Mouse (Mus musculus): ENCODE data around the gene Dennd2c.
A peak's percentile ranks its signal among the peaks of the same experiment; 100 is the strongest.
"Not testable (repeated sequence)": the region's sequence is repeated elsewhere in the genome, so short reads cannot be mapped to it uniquely, and the experiment has no call there.

The Dennd2c gene

DNA sequence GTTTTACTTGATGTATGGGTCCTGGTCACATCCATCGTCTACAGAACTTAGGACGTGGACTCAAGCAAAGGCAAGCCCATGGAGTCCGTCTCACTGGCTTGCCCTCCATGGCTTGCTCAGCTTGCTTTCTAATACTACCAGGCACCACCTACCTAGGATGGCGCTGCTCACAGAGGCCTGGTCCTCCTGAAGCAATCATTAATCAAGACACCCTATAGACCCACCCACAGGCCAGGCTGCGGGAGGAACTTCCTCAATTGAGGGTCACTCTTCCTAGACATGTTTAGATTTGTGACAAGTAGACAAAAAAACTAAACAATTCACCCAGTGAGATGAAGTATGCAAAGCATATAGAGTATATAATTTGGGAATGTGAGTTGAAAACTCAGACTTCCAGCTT, 9.8 kb downstream of the Dennd2c start:
- no peak for DNase-seq (ENCODE audit: low spot score in 2 of 2)

DNA sequence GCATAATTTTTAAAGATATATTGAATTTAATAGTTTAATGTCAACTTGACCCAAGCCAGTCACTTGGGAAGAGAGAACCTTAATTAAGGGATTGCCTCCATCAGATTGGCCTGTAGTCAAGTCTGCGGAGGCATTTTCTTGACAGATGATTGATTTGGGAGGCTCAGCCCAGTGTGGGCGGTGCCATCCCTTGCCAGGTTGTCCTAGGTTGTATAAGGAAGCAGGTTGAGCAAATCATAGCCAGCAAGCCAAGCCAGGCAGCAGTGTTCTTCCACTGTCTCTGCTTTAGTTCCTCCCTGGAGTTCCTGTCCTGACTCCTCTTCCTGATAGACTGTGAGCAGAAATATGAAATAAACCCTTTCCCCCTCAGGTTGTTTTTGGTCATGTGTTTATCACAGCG, 21.2 kb downstream of the Dennd2c start:
- no peak for DNase-seq (ENCODE audit: low spot score in 2 of 2)

DNA sequence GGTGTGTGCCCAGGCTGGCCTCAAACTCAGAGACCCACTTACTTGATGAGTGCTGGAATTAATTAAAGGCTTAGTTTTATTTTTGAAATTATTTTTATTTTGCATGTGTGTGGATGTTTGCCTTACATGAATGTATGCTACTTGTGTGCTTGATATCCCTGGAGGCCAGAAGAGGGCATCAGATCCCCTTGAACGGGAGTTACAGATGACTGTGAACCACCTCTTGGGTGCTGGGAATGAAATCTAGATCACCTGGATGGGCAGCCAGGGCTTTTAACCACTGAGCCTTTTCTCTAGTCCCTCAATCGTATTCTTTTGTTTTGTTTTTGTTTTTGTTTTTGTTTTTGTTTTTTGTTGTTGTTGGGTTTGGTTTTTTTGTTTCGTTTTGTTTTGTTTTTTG, 23.7 kb downstream of the Dennd2c start:
- no peak for DNase-seq (ENCODE audit: low spot score in 2 of 2)

DNA sequence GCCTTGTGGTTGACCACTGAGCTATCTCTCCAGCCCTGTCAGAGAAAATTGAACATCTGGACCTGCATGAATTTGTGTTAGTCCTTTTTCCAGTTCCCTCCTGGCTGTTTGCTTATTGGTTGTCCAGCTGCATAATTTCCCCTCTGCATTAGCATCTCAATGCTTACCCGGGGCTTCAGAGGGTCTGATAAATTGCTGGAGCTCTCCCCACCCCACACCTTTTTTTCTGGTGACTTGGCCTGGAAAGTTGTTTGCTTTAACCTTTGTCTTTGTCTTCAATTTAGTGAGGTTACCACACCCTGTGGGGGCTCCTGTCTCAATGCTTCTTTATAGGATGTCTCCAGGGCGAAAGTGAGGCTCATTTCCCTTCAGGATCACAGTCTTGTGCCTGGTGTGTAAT, 24.8 kb downstream of the Dennd2c start:
- DNase-seq (ENCODE audit: low spot score in 2 of 2): no peak

DNA sequence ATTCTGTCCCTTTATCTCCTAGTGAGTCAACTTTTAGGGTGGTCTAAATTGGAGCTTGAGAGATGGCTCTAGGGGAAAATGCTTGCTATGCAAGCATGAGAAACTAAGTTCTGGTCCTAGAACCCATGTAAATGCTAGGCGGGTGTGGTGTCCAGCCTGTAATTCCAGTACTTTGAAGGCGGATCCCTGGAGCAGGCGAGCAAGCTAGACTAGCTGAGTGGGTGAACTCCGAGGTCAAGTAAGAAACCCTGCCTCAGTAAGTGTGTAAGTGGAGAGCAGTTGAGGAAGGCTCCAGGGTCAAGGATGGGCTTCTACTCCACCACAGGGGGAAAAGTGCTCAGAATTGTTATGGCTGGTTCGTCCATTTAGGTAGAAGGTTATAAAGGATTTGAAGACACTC, 25.3 kb downstream of the Dennd2c start:
- DNase-seq (ENCODE audit: low spot score in 2 of 2): no peak

DNA sequence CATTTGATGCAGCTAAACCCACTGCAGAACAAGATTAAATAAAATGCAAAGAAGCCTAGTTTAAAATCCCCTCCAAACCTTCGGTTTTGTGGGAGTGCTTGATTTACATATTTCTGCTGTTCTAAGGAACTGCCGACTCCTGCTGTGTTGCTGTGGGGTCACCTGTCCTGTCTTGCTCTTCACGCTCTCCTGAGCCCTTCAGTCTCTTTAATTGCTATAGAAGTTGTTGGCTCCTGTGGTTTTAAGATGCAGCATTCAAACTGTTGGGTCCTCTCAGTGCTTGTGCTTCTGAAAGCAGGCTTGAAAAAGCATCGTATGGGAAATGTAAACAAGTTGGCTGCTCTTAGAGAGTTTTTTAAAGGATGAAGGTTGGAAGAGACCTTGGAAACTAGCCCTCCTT, 25.8 kb downstream of the Dennd2c start:
- DNase-seq (ENCODE audit: low spot score in 2 of 2): no peak

DNA sequence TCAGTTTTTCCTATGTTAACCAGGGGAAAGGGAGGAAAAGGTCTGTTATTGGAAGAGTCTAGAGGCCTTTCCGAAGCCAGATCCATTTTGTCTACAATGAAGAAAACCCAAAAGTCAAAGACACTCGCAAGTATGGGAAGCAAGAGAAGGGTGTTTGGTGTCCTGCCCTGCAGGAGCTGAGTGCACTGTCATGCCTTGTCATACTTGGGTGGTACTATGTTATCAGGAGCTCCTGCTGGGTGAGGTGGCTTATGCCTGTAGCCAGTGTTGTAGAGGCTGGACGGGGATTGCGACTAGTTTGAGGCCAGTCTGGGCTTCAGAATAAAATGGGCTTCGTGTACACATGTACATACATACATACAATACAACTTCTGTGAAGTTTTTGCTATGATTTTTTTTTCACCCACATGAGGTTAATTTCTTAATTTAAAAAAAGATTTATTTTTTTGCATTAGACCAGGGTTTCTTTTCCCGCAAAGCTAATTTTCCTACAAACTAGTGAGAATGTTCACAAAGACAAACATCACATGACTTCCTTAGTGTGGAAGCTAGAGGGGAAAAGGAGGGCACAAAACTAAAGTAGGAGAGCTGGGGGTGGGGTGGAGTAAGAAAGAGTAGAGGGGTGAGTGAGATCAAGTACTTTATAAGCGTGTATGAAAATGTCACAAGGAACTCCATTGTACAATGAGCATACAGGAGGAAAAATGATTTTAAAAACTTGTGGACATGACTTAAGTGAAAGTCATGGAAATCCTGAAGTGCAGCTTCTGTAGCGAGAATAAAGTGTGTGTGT, 27.2 kb downstream of the Dennd2c start:
- no peak for DNase-seq (ENCODE audit: low spot score in 2 of 2)

DNA sequence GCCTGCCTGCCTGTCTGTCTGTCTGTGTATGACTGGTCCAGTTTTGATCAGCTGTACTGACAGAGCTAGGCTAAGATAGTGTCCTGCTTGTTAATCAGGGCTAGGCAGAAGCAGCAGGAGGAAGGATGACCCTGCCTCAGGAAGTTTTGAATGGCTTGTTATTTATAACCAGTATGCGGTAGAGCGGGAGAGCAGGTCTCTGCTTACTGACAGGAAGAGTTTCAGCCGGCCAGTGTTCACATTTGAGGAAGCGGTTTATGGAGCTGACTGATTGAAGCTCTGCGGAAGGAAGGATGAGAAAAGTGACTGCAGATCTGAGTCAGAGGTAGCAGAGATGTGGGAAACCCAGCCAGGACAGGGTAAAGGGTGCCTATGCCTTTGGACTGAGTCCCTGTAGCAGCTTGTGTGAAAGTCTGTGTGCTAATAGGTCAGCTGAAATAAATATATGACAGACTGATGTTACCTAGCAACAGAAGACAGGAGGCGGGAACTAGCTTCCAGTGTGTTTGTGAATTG, 27.9 kb downstream of the Dennd2c start:
- DNase-seq (ENCODE audit: low spot score in 2 of 2): no peak

DNA sequence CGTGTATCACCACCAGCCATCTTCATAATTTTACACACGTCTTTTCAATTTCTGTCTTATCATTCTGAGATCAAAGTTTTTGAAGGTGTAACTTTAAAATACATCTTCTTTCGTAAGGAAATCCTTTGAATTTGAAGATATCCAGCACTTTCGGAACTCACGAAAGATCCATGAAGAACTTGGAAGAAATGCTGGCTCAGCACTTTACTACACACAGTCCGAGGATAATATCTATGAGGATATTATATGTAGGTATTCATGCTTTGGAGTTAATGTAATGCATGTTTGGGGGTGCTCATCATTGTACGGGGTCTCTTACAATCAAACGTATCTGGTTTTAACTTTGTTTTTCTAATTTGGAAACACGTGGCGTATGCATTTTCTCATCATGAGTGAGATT, 30.7 kb downstream of the Dennd2c start:
- DNase-seq (ENCODE audit: low spot score in 2 of 2): no peak

DNA sequence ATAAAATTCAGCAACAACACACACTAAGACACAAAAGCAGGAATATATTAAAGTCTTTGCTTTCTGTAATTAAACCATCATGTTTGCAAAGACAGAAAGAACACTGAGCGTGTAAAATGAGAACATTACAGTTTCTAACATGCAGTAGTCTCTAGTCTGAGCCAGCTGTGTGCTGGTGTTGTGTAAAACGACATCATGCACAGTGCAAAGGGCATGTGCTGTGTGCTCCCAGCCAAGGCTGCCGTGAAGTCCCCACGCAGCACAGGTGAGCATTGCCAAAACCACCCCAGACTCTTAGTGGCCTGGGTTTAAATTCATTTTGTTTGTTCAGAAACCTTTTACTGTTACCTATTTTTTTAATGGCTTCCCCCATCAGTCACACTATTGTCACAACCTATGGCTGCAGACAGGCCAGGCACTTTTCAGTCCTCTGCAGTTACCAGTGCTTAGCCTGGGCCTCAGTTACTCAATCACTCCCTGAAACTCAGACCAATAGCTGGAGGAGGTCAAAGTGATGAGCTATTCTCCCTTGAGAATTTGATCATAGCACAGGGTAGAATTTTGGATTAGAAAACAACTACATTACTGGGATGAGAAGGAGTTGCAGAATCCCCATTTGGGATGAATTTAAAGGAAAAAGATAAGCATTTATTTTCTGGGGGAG, 34.1 kb downstream of the Dennd2c start:
- DNase-seq (ENCODE audit: low spot score in 2 of 2): no peak

DNA sequence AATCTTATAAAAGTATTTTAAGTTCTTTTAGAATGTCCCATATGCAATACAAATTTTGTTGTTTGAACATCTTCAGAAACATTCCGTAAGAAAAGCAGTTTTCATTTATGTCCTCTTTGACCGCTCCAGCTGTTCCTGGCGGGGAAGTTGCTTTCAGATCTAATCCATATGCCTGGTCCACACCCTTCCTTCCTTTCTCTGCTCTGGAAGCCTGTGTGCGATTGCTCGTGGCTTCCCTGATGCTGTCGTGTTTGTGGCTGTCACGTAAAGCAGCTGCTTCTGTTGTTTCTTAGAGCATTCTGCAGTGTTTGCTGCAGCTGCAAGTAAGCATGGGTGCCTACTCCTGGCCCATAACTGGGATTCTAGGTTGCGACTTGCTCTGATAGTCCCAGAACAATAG, 36.6 kb downstream of the Dennd2c start:
- DNase-seq (ENCODE audit: low spot score in 2 of 2): no peak

DNA sequence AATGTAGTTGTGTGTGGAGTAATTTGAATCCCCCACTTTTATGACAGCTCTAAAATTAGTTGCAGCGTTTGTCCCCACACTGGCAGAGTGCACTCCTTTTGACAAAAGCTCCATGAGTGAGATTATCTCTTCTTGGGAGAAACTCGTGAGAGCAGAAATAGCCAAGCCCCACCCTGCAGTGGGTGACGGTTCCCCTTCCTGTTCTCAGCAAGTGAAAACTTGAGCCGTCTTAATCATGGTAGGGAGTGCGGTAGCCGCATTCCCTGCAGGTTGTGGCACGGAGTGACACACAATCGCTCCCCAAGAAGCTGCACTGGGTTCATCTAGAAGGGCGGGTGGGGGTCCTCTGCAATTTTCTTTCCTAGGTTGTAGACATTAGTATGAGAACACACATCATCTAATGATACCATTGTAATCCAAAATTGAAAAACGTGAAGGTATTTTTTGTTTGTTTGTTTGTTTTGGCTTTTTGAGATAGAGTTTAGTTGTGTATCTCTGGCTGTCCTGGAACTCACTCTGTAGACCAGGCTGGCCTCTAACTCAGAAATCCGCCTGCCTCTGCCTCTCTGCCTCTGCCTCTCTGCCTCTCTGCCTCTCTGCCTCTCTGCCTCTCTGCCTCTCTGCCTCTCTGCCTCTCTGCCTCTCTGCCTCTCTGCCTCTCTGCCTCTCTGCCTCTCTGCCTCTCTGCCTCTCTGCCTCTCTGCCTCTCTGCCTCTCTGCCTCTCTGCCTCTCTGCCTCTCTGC, 37.9 kb downstream of the Dennd2c start:
- not testable (repeated sequence) for DNase-seq (ENCODE audit: low spot score in 2 of 2)

DNA sequence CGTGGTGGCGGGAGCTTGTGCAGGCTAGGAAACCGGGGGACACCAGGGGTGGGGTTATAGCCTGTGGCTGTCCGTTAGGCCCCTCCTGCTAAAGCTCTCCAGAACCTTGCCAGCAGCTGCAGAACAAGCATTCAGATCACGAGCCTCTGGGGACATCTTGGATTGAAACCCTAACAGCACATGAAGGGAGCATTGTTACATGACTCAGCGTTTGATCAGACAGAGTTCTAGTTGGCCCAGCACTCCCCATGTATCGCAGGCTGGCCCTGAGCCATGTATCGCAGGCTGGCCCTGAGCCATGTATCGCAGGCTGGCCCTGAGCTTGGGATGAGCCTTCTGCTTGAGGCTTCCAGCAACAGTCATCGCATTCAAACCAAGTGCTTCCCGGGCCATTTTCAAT, 38.9 kb downstream of the Dennd2c start:
- peak in 1 of 2 experiments; percentile 5 for DNase-seq (ENCODE audit: low spot score in 2 of 2)

DNA sequence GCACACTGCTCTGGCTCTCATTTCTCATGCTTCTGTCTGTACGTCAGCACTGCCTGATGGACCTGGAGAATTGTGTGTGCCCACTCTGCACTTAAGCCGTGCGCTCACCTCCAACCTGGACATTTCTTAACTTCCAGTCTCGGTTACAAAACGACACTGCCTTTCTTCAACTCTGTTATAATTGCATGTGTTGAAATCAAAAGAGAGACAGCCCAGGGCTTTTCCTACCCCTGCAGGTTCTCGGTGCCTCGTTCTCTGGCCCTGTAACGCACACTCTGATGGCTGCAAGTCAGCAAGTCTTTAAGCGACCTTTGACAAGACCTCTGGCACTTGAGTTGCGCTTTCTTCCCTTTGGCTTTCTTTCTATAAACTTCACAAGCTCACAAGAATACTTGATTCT, 40.0 kb downstream of the Dennd2c start:
- DNase-seq (ENCODE audit: low spot score in 2 of 2): no peak

DNA sequence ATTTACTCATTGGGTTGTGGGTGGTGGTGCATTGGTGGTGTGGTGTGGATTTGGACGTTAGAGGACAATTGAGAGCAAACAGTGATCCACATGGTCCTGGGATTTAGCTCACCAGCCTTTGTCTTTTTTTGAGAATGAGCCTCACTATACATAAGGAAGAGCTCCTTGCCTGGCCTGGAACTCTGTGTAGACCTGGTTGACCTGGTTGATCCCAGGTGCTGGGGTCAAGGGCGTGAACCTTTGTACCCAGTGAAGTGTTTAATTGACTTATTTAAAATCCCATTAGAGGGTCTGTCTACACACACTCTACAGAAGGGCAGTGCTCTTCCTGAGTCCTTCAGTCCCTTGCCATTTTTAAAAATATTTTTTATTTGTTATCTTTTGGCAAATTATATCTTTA, 42.9 kb downstream of the Dennd2c start:
- DNase-seq (ENCODE audit: low spot score in 2 of 2): no peak

DNA sequence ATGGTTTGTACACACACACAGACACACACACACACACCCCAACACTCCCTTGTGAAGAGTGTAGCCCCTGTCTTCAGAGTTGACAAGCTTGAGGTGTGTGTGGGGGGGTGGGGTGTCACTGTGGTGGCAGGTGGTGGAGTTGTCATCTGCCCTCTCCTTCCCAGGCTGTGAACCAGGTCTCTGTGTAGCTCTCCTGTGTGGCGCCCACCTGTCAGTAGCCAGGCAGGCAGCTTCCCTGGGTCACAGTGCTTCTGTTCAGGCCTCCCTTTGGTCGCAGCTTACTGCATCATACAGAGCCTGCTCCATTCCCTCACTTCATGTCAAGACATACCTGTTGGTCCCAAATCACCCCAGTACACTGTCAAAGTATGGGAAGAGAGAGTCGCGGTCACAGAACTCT, 43.4 kb downstream of the Dennd2c start:
- no peak for DNase-seq (ENCODE audit: low spot score in 2 of 2)

DNA sequence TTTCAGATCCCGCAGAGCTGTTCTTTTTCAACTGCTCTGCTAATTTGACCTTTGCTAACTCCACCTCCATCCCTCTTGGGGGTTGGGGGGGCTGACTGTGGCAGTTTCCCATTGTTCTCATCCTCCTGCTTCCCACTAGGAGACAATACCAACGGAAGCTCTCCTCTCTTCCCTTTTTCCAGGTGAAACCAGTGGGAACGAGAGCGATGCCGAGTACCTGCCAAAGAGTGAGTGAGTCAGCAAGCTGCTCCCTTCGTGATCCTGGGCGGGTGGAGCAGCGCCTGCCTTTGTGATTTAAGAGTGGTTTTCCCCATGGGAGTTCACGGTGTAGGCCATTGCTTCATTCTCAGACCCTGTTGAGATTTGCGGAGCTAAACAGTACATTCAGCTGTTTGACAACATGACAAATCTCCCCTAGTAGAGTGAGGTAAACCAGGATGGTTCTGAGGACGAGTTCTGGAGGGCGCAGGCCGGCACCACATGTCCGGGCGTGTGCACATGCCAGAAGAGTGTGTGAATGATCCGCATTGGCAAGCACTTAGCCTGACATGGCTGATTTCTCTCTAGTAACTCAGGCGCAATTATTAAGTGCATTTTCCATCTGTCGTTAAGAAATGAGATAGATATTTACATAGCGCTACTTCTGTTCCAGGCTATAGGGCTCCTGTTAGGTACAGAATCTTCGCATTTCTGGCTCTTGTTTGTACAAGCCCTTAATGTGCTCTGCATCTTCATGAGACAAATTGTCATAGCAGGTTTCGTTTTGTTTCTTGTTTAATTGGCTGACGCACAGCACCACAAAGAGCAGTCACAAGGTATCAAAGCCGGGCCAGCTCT, 44.1 kb downstream of the Dennd2c start:
- DNase-seq (ENCODE audit: low spot score in 2 of 2): no peak

DNA sequence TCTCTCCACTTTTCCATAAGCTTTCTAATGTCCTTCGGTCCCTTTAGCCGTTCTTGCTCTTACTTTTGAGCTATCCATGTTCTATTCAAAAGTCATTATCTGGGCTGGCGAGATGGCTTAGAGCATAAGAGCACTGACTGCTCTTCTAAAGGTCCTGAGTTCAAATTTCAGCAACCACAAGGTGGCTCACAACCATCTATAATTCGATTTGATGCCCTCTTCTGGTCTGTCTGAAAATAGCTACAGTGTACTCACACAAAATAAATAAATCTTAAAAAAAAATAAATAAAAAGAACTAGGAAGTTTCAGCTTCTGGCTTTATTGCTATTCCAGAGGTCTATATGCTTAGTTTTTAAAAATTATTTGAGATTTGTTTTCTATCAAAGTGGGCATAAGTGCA, 45.4 kb downstream of the Dennd2c start:
- no peak for DNase-seq (ENCODE audit: low spot score in 2 of 2)

DNA sequence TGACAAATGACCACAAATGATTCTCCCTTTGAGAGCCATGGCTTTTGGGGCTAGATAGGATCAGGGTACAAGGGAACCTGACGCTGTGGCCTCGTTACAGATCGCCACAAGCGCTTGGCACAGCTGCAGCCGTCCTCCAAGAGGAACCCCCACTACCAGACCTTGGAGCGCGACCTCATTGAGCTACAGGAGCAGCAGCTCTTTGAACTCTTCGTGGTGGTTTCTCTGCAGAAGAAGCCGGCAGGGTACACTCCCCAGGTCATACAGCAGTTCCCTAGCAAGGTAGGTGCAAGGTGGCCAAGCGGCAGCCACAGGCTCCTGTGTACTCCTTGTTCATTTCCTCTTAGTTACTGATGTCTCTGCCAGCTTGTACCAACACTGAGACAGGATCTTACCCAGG, 46.5 kb downstream of the Dennd2c start:
- no peak for DNase-seq (ENCODE audit: low spot score in 2 of 2)

DNA sequence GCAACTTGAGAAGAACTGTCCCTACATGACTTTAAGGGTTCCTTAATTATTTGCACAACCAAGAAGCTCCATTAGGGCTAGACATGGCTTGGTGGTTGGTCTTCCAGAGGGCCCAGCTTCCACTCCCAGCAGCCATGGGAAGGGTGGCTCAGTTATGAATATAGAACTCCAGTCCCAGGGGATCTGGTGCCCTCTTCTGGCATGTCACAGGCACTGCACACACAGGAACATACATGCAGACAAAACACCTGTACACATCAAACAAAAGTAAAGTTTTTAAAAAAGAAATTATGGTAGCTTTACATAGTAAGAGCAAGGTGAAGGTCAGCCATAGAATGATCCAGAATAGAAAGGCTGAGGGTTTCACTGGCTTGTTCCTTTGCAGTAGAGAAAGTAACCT, 51.4 kb downstream of the Dennd2c start:
- DNase-seq (ENCODE audit: low spot score in 2 of 2): no peak

DNA sequence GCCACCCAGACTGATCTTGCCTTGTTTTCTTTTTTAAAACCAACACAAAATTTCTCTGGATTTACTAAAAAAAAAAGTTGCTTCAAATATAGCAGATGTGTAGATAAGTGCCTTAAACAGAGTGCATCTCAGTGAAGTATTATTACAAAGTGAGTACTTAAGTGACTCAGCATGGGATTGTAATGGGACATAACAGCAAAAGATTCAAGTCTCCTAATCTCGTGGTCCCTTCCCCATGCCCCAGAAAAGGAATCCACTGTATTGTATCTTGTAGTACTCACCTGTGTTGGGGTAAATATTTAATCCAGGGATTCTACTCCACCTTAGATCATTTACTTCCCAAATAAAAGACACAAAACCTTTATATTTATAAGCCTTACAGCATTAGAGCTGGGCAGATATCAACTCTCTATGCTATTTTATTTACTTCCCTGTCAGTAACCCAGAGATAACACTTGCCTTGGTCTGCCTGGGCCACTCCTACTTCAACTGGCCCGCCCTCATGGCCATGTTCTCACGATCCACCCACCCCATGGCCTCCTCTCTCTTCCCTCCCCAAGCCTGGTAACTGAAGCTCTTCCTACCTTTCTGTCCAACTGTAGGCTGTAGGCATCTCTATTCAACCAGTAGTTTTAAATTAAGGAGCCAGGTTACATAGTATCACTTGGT, 57.0 kb downstream of the Dennd2c start:
- DNase-seq (ENCODE audit: low spot score in 2 of 2): no peak
